Mouse (Mus musculus): ENCODE measurements around the gene Ppfia2. TPM values are rescaled to one million over a fixed set of nuclear protein-coding genes. Genes with fewer than 3 reads are reported as not detected.

The Ppfia2 gene
- not detected for polyA plus RNA-seq (2012; fragmentation: generic; extraction: Trizol)
- long read RNA-seq, experiment 1: 0 reads
- long read RNA-seq, experiment 2: 0 reads

DNA sequence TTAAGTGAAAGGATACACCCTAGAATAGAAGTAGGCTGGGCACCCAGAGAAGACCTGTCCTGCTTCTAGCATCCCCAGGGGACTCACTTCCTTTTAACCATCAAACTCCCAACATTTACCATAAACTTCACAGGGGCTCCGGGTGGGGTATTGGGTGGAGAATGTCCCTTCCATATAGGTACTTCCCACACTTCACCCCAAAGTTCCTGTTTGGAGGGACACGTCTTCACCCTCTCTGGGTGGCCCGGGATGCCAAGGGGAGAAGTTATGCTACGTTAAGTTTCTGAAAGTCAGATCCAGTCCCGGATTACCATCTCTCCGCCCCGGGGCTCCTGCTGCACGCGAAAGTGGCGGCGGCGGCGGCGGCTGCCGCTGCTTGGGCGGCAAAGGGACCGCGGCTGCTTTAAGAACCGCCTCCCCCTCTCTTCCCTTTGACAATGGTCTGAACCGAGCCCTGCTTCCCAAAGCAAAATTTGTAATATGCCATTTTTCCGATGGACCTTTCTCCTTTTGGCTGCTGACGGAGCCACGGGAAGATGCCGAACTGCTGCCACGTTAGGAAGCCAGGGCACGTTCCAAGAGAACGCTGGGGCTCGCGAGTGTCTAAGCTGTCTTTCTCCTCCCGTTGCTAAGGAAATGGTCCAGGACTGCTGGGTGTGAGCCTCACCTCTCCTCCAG lies at the start of gene Ppfia2:
Gene Ppfia2 (plus strand): TSS at position 485 of the 678 bp plus-strand sequence.
- no peaks in the 10 kb centered on the region for H3K79me2 ChIP-seq (ENCODE audit: control insufficient read depth, insufficient read depth)
- no peak for TF ChIP-seq CEBPB (IDR thresholded peaks at IDR 0.05; ENCODE audit: low read depth)
- no peak for TF ChIP-seq MYOD1 (IDR thresholded peaks at IDR 0.05; ENCODE audit: control insufficient read depth, insufficient read length, low read depth)
- TF ChIP-seq MAX (IDR thresholded peaks at IDR 0.05): no peak
- no peak for TF ChIP-seq USF1 (IDR thresholded peaks at IDR 0.05; ENCODE audit: low read depth)
- TF ChIP-seq FOSL1 (IDR thresholded peaks at IDR 0.05; ENCODE audit: insufficient read depth, low read length, poor library complexity, severe bottlenecking): no peak
- no peak for TF ChIP-seq CTCF (IDR thresholded peaks at IDR 0.05; ENCODE audit: control insufficient read depth, insufficient read depth, insufficient read length)
- TF ChIP-seq MYOG (IDR thresholded peaks at IDR 0.05; ENCODE audit: control insufficient read depth, extremely low read depth, insufficient read length): no peak
- no peaks in the 10 kb centered on the region for H3K27me3 ChIP-seq (ENCODE audit: control insufficient read depth, insufficient read depth, insufficient read length)
- no peaks in the 10 kb centered on the region for H3K36me3 ChIP-seq (ENCODE audit: control insufficient read depth, insufficient read depth)
- no peak within 1 kb of the TSS for H3K4me3 ChIP-seq (ENCODE audit: insufficient read depth, poor library complexity, severe bottlenecking)
- no peak within 1 kb of the TSS for H3ac ChIP-seq (ENCODE audit: control insufficient read depth, insufficient read length, low read depth)
- no peaks in the 10 kb centered on the region for H3K79me3 ChIP-seq (ENCODE audit: low read depth)

- TF ChIP-seq MYOD1 (IDR thresholded peaks at IDR 0.05; ENCODE audit: control insufficient read depth, insufficient read length, low read depth) (no peak), CTCF (IDR thresholded peaks at IDR 0.05; ENCODE audit: control insufficient read depth, insufficient read depth, insufficient read length) (no peak)
- Histone ChIP-seq H3K4me3 (ENCODE audit: insufficient read depth, poor library complexity, severe bottlenecking) (no peak overlapping the region), H3K79me2 (ENCODE audit: control insufficient read depth, insufficient read depth) (no peaks in the 10 kb centered on the region), H3ac (ENCODE audit: control insufficient read depth, insufficient read length, low read depth) (no peak overlapping the region), H3K79me3 (ENCODE audit: low read depth) (no peaks in the 10 kb centered on the region), H3K27me3 (ENCODE audit: control insufficient read depth, insufficient read depth, insufficient read length) (no peaks in the 10 kb centered on the region), H3K36me3 (ENCODE audit: control insufficient read depth, insufficient read depth) (no peaks in the 10 kb centered on the region)
Measured at GRCm38 (mm10) chr10:106468956-106469721, 1.0 kb upstream of the Ppfia2 start.

DNA sequence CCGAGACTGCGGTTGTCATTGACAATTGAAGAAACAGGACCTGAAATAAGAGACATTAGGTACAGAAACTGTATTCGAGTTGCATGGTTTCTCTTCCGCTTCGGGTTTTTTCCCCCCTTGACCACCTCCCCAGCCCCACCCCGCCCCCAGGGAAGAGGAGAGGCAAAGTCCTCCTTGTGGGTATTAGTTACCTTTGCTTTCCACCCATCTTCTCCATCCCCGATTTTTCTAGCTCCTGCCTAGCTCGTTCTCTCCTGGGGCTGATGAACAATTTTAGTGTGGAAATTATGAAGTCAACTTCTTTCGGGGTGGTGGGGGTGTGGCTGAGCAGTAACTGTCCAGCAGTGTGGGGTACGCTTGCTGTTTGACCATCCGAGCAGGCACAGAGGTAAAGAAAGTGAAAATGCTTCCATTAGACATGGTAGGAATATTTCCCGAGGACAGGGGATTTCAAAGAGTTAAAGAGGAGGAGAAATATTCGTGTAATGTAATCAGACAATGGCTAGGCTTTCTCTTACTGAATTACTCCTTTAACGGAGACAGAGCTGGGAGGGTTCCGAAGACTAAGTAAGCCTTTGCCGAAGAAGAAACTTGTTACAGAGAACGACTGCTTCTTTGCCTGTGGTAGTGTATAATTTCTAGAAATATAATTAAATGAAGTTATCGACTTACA lies 530 bp downstream of the Ppfia2 start:
- TF ChIP-seq MYOD1 (IDR thresholded peaks at IDR 0.05; ENCODE audit: control insufficient read depth, insufficient read length, low read depth): no peak
- TF ChIP-seq CEBPB (IDR thresholded peaks at IDR 0.05; ENCODE audit: low read depth): no peak
- TF ChIP-seq FOSL1 (IDR thresholded peaks at IDR 0.05; ENCODE audit: insufficient read depth, low read length, poor library complexity, severe bottlenecking): no peak
- TF ChIP-seq MAX (IDR thresholded peaks at IDR 0.05): no peak
- no peak for TF ChIP-seq USF1 (IDR thresholded peaks at IDR 0.05; ENCODE audit: low read depth)
- no peak for TF ChIP-seq MYOG (IDR thresholded peaks at IDR 0.05; ENCODE audit: control insufficient read depth, extremely low read depth, insufficient read length)
- TF ChIP-seq CTCF (IDR thresholded peaks at IDR 0.05; ENCODE audit: control insufficient read depth, insufficient read depth, insufficient read length): no peak
- no peaks in the 10 kb centered on the region for H3K27me3 ChIP-seq (ENCODE audit: control insufficient read depth, insufficient read depth, insufficient read length)
- H3K79me2 ChIP-seq (ENCODE audit: control insufficient read depth, insufficient read depth): no peaks in the 10 kb centered on the region
- H3K79me3 ChIP-seq (ENCODE audit: low read depth): no peaks in the 10 kb centered on the region
- no peaks in the 10 kb centered on the region for H3K36me3 ChIP-seq (ENCODE audit: control insufficient read depth, insufficient read depth)
- H3K4me3 ChIP-seq (ENCODE audit: insufficient read depth, poor library complexity, severe bottlenecking): no peak overlapping the region
- H3ac ChIP-seq (ENCODE audit: control insufficient read depth, insufficient read length, low read depth): no peak overlapping the region

DNA sequence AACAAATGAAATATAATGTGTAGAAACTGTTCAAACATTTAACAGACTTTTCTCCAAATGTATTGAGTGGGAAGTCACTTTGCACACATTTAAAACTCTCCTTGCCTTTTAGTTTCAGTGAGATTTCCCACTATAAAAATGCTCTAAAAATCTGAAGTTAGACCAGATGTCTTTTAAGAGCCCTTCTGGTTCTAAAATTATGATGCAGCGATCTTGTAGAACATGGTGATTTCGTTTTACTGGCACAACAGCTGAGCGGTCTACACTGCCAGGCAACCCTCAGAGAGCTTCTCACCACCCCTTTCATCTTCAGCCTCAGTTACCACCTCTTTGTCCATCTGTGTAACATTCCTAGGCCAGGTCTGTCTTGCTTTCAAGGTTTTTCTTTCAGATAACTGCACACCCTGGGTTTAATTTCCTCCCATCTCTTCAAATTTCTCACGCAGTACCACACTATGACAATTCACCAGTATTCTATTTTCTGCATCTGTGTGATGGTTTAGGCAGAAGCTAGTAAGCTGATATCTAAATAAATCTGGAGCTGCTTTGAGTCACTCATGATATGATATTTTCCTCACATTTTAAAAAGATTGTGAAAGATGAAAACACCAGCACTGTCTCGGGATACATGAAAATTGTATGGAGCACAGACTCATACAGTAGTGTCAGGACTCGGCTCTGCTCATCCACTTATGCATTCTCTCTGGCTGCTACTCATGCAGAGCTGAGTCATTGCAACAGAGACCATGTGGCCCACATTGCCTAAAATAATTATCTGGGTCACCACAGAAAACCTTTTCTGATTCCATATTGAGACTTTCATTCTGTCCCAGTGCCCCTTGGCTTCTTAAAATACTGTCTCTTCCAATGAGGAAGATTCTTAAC lies 39.4 kb downstream of the Ppfia2 start:
- H3K4me3 ChIP-seq (ENCODE audit: insufficient read depth, poor library complexity, severe bottlenecking): no peak overlapping the region
- no peaks in the 10 kb centered on the region for H3K27me3 ChIP-seq (ENCODE audit: control insufficient read depth, insufficient read depth, insufficient read length)
- no peak overlapping the region for H3ac ChIP-seq (ENCODE audit: control insufficient read depth, insufficient read length, low read depth)
- H3K79me3 ChIP-seq (ENCODE audit: low read depth): no peaks in the 10 kb centered on the region
- TF ChIP-seq CEBPB (IDR thresholded peaks at IDR 0.05; ENCODE audit: low read depth): no peak
- no peak for TF ChIP-seq USF1 (IDR thresholded peaks at IDR 0.05; ENCODE audit: low read depth)
- TF ChIP-seq CTCF (IDR thresholded peaks at IDR 0.05; ENCODE audit: control insufficient read depth, insufficient read depth, insufficient read length): no peak
- no peaks in the 10 kb centered on the region for H3K79me2 ChIP-seq (ENCODE audit: control insufficient read depth, insufficient read depth)
- no peaks in the 10 kb centered on the region for H3K36me3 ChIP-seq (ENCODE audit: control insufficient read depth, insufficient read depth)

DNA sequence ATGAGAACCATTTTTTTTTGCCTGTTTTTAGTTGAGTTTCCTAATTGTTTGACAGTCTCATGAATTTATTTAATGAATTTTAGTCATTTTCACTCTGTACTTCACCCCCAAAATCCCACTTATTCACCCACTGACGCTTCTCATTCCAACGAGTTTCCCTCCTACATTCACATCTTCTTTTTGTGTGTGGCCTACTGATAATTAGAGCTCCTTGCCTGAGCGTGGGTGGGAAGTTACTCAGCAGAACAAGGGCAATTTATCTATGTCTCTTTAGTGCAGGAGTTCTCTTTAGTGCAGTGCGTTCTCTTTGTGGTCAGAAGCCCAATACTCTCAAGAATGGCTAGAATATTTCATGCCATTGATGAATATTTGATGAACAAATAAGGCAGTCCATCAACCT lies 95.9 kb downstream of the Ppfia2 start:
- Histone ChIP-seq H3ac (ENCODE audit: control insufficient read depth, insufficient read length, low read depth) (no peak overlapping the region), H3K79me3 (ENCODE audit: low read depth) (no peaks in the 10 kb centered on the region), H3K36me3 (ENCODE audit: control insufficient read depth, insufficient read depth) (no peaks in the 10 kb centered on the region), H3K4me3 (ENCODE audit: insufficient read depth, poor library complexity, severe bottlenecking) (no peak overlapping the region), H3K79me2 (ENCODE audit: control insufficient read depth, insufficient read depth) (no peaks in the 10 kb centered on the region), H3K27me3 (ENCODE audit: control insufficient read depth, insufficient read depth, insufficient read length) (no peaks in the 10 kb centered on the region)
- TF ChIP-seq MAX (IDR thresholded peaks at IDR 0.05) (no peak), FOSL1 (IDR thresholded peaks at IDR 0.05; ENCODE audit: insufficient read depth, low read length, poor library complexity, severe bottlenecking) (no peak), MYOG (IDR thresholded peaks at IDR 0.05; ENCODE audit: control insufficient read depth, extremely low read depth, insufficient read length) (no peak), MYOD1 (IDR thresholded peaks at IDR 0.05; ENCODE audit: control insufficient read depth, insufficient read length, low read depth) (no peak), CEBPB (IDR thresholded peaks at IDR 0.05; ENCODE audit: low read depth) (no peak), CTCF (IDR thresholded peaks at IDR 0.05; ENCODE audit: control insufficient read depth, insufficient read depth, insufficient read length) (no peak), USF1 (IDR thresholded peaks at IDR 0.05; ENCODE audit: low read depth) (no peak)

Data from C2C12 (cell line).